Mouse (Mus musculus) limb, embryonic 13.5 days (tissue): Measurements from ENCODE around the gene H2al1g. TPM values are rescaled to one million over a fixed set of nuclear protein-coding genes. Genes with fewer than 3 reads are reported as not detected.
"Not testable (repeated sequence)": the region's sequence is repeated elsewhere in the genome, so short reads cannot be mapped to it uniquely, and the experiment has no call there.

Source experiments
- ATAC-seq: fragments of 200-750 bp; cut with Nextera tagmentation; 2 replicates; pipeline ENCODE4 v1.8.0; 2017; ENCODE audit warnings: low read depth, moderate number of reproducible peaks, moderate TSS enrichment; ENCODE audit not compliant: low FRiP score
- H3K27ac ChIP-seq: fragments of 300-500 bp; sonication (generic); 2 replicates; pipeline ENCODE4 v1.5.1; 2015; ENCODE audit warnings: inconsistent platforms, mild to moderate bottlenecking, moderate library complexity
- H3K27me3 ChIP-seq: fragments of 300-500 bp; sonication (generic); 2 replicates; pipeline ENCODE4 v1.6.1; 2015; ENCODE audit warnings: mild to moderate bottlenecking, inconsistent platforms
- H3K36me3 ChIP-seq: fragments of 300-500 bp; sonication (generic); 2 replicates; pipeline ENCODE4 v1.6.1; 2015; ENCODE audit warnings: inconsistent platforms, mild to moderate bottlenecking, moderate library complexity
- H3K4me1 ChIP-seq: fragments of 300-500 bp; sonication (generic); 2 replicates; pipeline ENCODE4 v1.6.1; 2015; ENCODE audit warnings: inconsistent platforms
- H3K4me2 ChIP-seq: fragments of 300-500 bp; sonication (generic); replicated peaks from 2 replicates; pipeline ENCODE4 v1.6.1; 2015; ENCODE audit warnings: inconsistent platforms, mild to moderate bottlenecking, moderate library complexity
- H3K4me3 ChIP-seq: fragments of 300-500 bp; sonication (generic); 2 replicates; pipeline ENCODE4 v1.5.1; 2015; ENCODE audit warnings: moderate library complexity, mild to moderate bottlenecking, inconsistent platforms
- H3K9ac ChIP-seq: fragments of 300-500 bp; sonication (generic); 2 replicates; pipeline ENCODE4 v1.6.1; 2015; ENCODE audit warnings: mild to moderate bottlenecking, inconsistent platforms
- H3K9me3 ChIP-seq: fragments of 300-500 bp; sonication (generic); 2 replicates; pipeline ENCODE4 v1.6.1; 2016; ENCODE audit warnings: inconsistent platforms
- WGBS: fragments of 180-500 bp; shearing (Covaris S2); methylation state at CpG from one replicate; pipeline ENCODE4 v1.1.7; 2015; 5-methylcytosine and 5-hydroxymethylcytosine counted together
- polyA plus RNA-seq: library from polyadenylated mRNA; unstranded; fragments of >200 nt; fragmentation: Nextera tagmentation; extraction: Ambion mirVana; gene quantifications from 2 replicates; pipeline ENCODE4 v1.2.1, GENCODE M21; 2015

H2al1g gene
- not detected in 2 replicates for polyA plus RNA-seq

GRCm38 (mm10) chrX:11317956-11318355 lies at the start of gene H2al1g:
Gene H2al1g, plus strand, starts transcription at chrX:11318256.
- no CpG with 5 or more reads among the region's 3 CpGs for WGBS
- H3K4me1 ChIP-seq, H3K9ac ChIP-seq, H3K4me2 ChIP-seq, H3K27ac ChIP-seq, ATAC-seq, H3K36me3 ChIP-seq, H3K4me3 ChIP-seq, H3K27me3 ChIP-seq, H3K9me3 ChIP-seq: not testable (repeated sequence)

GRCm38 (mm10) chrX:11269074-11269473 lies 49.0 kb upstream of the H2al1g start:
- H3K4me3 ChIP-seq = no peak overlapping the region
- H3K4me2 ChIP-seq = no peak overlapping the region
- no peak overlapping the region for H3K27ac ChIP-seq
- H3K9me3 ChIP-seq = no peaks in the 10 kb centered on the region
- peaks cover 24% of the 10 kb centered on the region; the same call in 1 of the 2 replicates for H3K4me1 ChIP-seq
- 84% methylated on average over 3 of the region's 3 CpGs for WGBS
- H3K36me3 ChIP-seq = no peaks in the 10 kb centered on the region
- H3K9ac ChIP-seq = no peak overlapping the region
- no peak for ATAC-seq
- H3K27me3 ChIP-seq = peaks cover 54% of the 10 kb centered on the region

GRCm38 (mm10) chrX:11273190-11273589 lies 44.9 kb upstream of the H2al1g start:
- Histone ChIP-seq H3K4me2 (no peak overlapping the region), H3K27ac (no peak overlapping the region), H3K9ac (no peak overlapping the region), H3K27me3 (peaks cover 39% of the 10 kb centered on the region; the same call in 1 of the 2 replicates), H3K4me3 (no peak overlapping the region), H3K36me3 (no peaks in the 10 kb centered on the region), H3K4me1 (peaks cover 2% of the 10 kb centered on the region; the same call in 1 of the 2 replicates), H3K9me3 (no peaks in the 10 kb centered on the region)
- no peak for ATAC-seq
- WGBS = 75% methylated on average over 3 of the region's 3 CpGs

- no peak overlapping the region for H3K4me3 ChIP-seq
- H3K27ac ChIP-seq = no peak overlapping the region
- ATAC-seq = no peak
- no peaks in the 10 kb centered on the region for H3K4me1 ChIP-seq
- no peak overlapping the region for H3K9ac ChIP-seq
- no peaks in the 10 kb centered on the region for H3K9me3 ChIP-seq
- no peaks in the 10 kb centered on the region for H3K36me3 ChIP-seq
- WGBS = 82% methylated on average over 6 of the region's 6 CpGs
- H3K4me2 ChIP-seq = no peak overlapping the region
- peaks cover 27% of the 10 kb centered on the region; the same call in 1 of the 2 replicates for H3K27me3 ChIP-seq
These were observed 41.0 kb upstream of the H2al1g start for GRCm38 (mm10) chrX:11277083-11277482.

GRCm38 (mm10) chrX:11280741-11281140 lies 37.3 kb upstream of the H2al1g start:
- no peaks in the 10 kb centered on the region for H3K4me1 ChIP-seq
- WGBS = 65% methylated on average over 2 of the region's 2 CpGs

GRCm38 (mm10) chrX:11288306-11288882 lies 29.7 kb upstream of the H2al1g start:
- ATAC-seq = no peak
- Histone ChIP-seq H3K4me3 (no peak overlapping the region), H3K36me3 (no peaks in the 10 kb centered on the region), H3K4me1 (no peaks in the 10 kb centered on the region), H3K4me2 (no peak overlapping the region), H3K9me3 (no peaks in the 10 kb centered on the region), H3K9ac (no peak overlapping the region), H3K27ac (no peak overlapping the region), H3K27me3 (peaks cover 34% of the 10 kb centered on the region; the same call in 1 of the 2 replicates)
- 56% methylated on average over 14 of the region's 14 CpGs for WGBS

More at GRCm38 (mm10) chrX:11280741-11281140, 37.3 kb upstream of the H2al1g start:
- H3K27me3 ChIP-seq = peaks cover 20% of the 10 kb centered on the region; the same call in 1 of the 2 replicates
- no peak overlapping the region for H3K4me3 ChIP-seq
- H3K9ac ChIP-seq = no peak overlapping the region
- no peak overlapping the region for H3K27ac ChIP-seq
- no peaks in the 10 kb centered on the region for H3K36me3 ChIP-seq
- ATAC-seq = no peak
- no peak overlapping the region for H3K4me2 ChIP-seq
- H3K9me3 ChIP-seq = no peaks in the 10 kb centered on the region

GRCm38 (mm10) chrX:11289244-11289643 lies 28.8 kb upstream of the H2al1g start:
- H3K9me3 ChIP-seq = no peaks in the 10 kb centered on the region
- WGBS = 78% methylated on average over 4 of the region's 4 CpGs
- no peak overlapping the region for H3K27ac ChIP-seq
- no peaks in the 10 kb centered on the region for H3K4me1 ChIP-seq
- H3K27me3 ChIP-seq = peaks cover 39% of the 10 kb centered on the region; the same call in 1 of the 2 replicates
- H3K9ac ChIP-seq = no peak overlapping the region
- H3K4me2 ChIP-seq = no peak overlapping the region
- ATAC-seq = no peak
- no peaks in the 10 kb centered on the region for H3K36me3 ChIP-seq
- H3K4me3 ChIP-seq = no peak overlapping the region

GRCm38 (mm10) chrX:11298957-11299356 lies 19.1 kb upstream of the H2al1g start, which contains the start of gene H2al1a:
Gene H2al1a, plus strand, starts transcription at chrX:11299257.
- H3K9me3 ChIP-seq = not testable (repeated sequence)

GRCm38 (mm10) chrX:11302132-11302531 lies 15.9 kb upstream of the H2al1g start, which contains the start of gene H2al1b:
Gene H2al1b, plus strand, starts transcription at chrX:11302432.
- not testable (repeated sequence) for H3K9ac ChIP-seq, H3K27me3 ChIP-seq, H3K4me1 ChIP-seq, H3K36me3 ChIP-seq, H3K9me3 ChIP-seq, H3K27ac ChIP-seq, H3K4me3 ChIP-seq, H3K4me2 ChIP-seq, ATAC-seq
- WGBS = 94% methylated on average over 1 of the region's 3 CpGs

More at GRCm38 (mm10) chrX:11298957-11299356, 19.1 kb upstream of the H2al1g start, which contains the start of gene H2al1a:
- H3K4me2 ChIP-seq, H3K9ac ChIP-seq, H3K27me3 ChIP-seq, H3K27ac ChIP-seq, ATAC-seq, H3K36me3 ChIP-seq, H3K4me3 ChIP-seq, H3K4me1 ChIP-seq: not testable (repeated sequence)
- no CpG with 5 or more reads among the region's 3 CpGs for WGBS

- not testable (repeated sequence) for H3K27ac ChIP-seq, H3K4me3 ChIP-seq, H3K9me3 ChIP-seq, H3K4me1 ChIP-seq, H3K27me3 ChIP-seq, H3K36me3 ChIP-seq, ATAC-seq, H3K9ac ChIP-seq, H3K4me2 ChIP-seq
- 94% methylated on average over 2 of the region's 6 CpGs for WGBS
These were observed 12.7 kb upstream of the H2al1g start, which contains the start of gene H2al1c for GRCm38 (mm10) chrX:11305355-11305754. Gene H2al1c, plus strand, starts transcription at chrX:11305655.

- ATAC-seq, H3K27ac ChIP-seq, H3K9me3 ChIP-seq, H3K36me3 ChIP-seq, H3K4me3 ChIP-seq, H3K9ac ChIP-seq, H3K27me3 ChIP-seq, H3K4me2 ChIP-seq, H3K4me1 ChIP-seq: not testable (repeated sequence)
- no CpG with 5 or more reads among the region's 6 CpGs for WGBS
These were observed 9.5 kb upstream of the H2al1g start, which contains the start of gene H2al1d for GRCm38 (mm10) chrX:11308524-11308923. Gene H2al1d, plus strand, starts transcription at chrX:11308824.

- not testable (repeated sequence) for H3K4me2 ChIP-seq, H3K36me3 ChIP-seq, H3K4me3 ChIP-seq, H3K9me3 ChIP-seq, H3K27me3 ChIP-seq, H3K27ac ChIP-seq, H3K4me1 ChIP-seq, ATAC-seq, H3K9ac ChIP-seq
- no CpG with 5 or more reads among the region's 3 CpGs for WGBS
These were observed 6.4 kb upstream of the H2al1g start, which contains the start of gene H2al1e for GRCm38 (mm10) chrX:11311634-11312033. Gene H2al1e, plus strand, starts transcription at chrX:11311934.

GRCm38 (mm10) chrX:11314858-11315257 lies 3.2 kb upstream of the H2al1g start, which contains the start of gene H2al1f:
Gene H2al1f, plus strand, starts transcription at chrX:11315158.
- not testable (repeated sequence) for H3K27ac ChIP-seq, H3K4me2 ChIP-seq, H3K9ac ChIP-seq, H3K4me1 ChIP-seq, H3K36me3 ChIP-seq, ATAC-seq, H3K4me3 ChIP-seq, H3K27me3 ChIP-seq, H3K9me3 ChIP-seq
- WGBS = no CpG with 5 or more reads among the region's 6 CpGs
